Mouse (Mus musculus) ovary, adult 2 months (tissue): ENCODE data around the gene Hsd3b7. TPM values are rescaled to one million over a fixed set of nuclear protein-coding genes. Genes with fewer than 3 reads are reported as not detected.

ENCODE experiments used
- polyA plus RNA-seq: library from polyadenylated mRNA; depleted of rRNA; stranded (reverse); fragments of >200 nt; gene quantifications from 2 replicates; pipeline ENCODE4 v1.2.3, GENCODE M21; 2012; rRNA removed

The Hsd3b7 gene
- 78.5 and 87.3 TPM in 2 replicates for polyA plus RNA-seq

DNA sequence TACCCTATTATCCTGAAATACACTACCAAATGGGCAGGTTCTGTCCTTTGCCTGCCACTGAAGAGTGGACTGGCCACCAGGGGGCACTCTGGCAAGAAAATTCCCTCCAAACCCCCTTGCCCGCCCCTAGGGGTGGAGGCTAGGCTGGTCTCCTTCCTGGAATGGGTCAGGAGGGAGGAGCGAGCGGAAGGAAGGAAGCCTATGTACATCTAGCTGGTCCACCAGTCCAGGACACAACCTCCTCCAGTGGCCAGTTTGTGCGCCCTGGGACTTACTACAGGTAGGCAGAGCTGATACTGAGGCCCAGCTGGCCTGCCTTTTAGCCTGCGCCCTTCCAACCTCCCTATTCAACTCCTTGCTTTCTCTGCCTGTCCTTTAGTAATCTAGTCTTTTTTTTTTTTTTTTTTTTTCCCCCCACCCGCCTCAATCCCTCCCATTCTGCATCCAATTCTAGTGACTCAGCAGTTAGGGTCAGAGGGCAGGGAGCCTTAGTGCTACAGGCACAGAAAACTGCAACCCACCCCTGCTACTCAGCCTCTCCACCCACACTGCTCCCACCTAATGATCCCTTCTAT is at the start of gene Hsd3b7:
TSS of gene Hsd3b7 (plus strand) at position 170 of the 575 bp plus-strand sequence.

DNA sequence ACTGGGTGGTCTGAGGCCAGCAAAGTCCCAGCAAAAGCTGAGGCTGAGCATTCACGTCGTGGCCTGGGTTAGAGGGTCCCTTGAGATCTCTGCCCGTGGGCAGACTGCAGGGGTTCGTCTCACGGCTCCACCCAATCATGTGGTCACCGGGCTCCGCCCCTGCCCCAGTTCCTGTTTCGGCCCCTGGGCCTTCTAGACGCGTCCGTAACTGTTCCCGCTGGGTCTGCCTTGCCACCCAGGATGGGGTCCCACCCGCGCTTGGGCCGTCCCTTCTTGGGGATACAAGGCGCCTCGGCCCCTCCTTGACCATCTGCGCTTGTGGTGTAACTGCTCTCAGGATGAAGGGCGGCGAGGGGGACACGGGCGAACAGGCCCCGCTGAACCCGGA is 30.8 kb upstream of the Hsd3b7 start, which contains the start of gene Orai3:
TSS of gene Orai3 (plus strand) at position 165 of the 388 bp plus-strand sequence.

DNA sequence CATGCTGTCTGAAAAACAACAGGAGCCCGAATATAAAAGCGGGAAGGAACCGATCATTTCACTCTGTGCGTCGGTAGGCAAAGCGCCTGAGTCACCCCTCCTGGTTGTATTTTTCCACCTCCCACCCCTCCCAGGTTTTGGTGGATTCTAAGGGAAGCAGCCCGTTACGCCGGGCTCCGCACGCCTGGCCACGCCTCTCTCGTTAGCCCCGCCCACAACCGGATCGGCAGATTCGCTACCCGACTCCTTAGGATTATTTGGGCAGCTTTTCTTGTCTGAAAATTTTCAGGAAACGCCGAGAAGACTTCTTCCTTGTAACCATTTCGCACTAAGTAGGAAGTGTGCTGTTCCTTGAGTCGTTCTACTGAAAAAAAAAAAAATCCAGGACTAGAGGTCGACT is 24.0 kb upstream of the Hsd3b7 start, which contains the start of gene Setd1a:
TSS of gene Setd1a (plus strand) at position 245 of the 400 bp plus-strand sequence.

GRCm38 (mm10) chr7:127785308-127785707 is 15.1 kb upstream of the Hsd3b7 start, which contains the start of gene Gm49388:
Gene Gm49388 (plus strand): TSS chr7:127785608.

GRCm38 (mm10) chr7:127824176-127824871 is 23.9 kb downstream of the Hsd3b7 start, which contains the start of the genes Stx4a and Stx1b:
Gene Stx4a (plus strand): TSS chr7:127824294.
Gene Stx1b (minus strand): TSS chr7:127824549.

Other genes starting within 250 kb of the Hsd3b7 start
- gene Tmem265, start 239.2 kb upstream of the Hsd3b7 start, polyA plus RNA-seq: 0.75 and 3.4 TPM in 2 replicates
- 62.0 and 70.8 TPM in 2 replicates for gene Phkg2, start 227.3 kb upstream of the Hsd3b7 start, polyA plus RNA-seq
- gene Ccdc189, start 212.0 kb upstream of the Hsd3b7 start, polyA plus RNA-seq: 11.7 and 13.2 TPM in 2 replicates
- gene Rnf40, start 211.8 kb upstream of the Hsd3b7 start, polyA plus RNA-seq: 33.5 and 34.1 TPM in 2 replicates
- gene Zfp629, start 184.8 kb upstream of the Hsd3b7 start, polyA plus RNA-seq: 21.3 and 22.4 TPM in 2 replicates
- 67.7 and 78.2 TPM in 2 replicates for gene Bcl7c, start 91.7 kb upstream of the Hsd3b7 start, polyA plus RNA-seq
- gene Ctf1, start 87.9 kb upstream of the Hsd3b7 start, polyA plus RNA-seq: 33.4 and 51.7 TPM in 2 replicates
- gene Ctf2, start 68.4 kb upstream of the Hsd3b7 start, polyA plus RNA-seq: 0.27 and 0.30 TPM in 2 replicates
- gene Fbxl19, start 56.1 kb upstream of the Hsd3b7 start, polyA plus RNA-seq: 68.7 and 76.0 TPM in 2 replicates
- 51.2 and 60.6 TPM in 2 replicates for gene Orai3, start 30.8 kb upstream of the Hsd3b7 start, polyA plus RNA-seq
- 9.9 and 12.3 TPM in 2 replicates for gene Setd1a, start 23.9 kb upstream of the Hsd3b7 start, polyA plus RNA-seq
- gene Gm49388, start 15.0 kb upstream of the Hsd3b7 start, polyA plus RNA-seq: 0.06 TPM in 1 of 2 replicates, not detected in the other
- gene Stx4a, start 23.7 kb downstream of the Hsd3b7 start, polyA plus RNA-seq: 66.0 and 82.3 TPM in 2 replicates
- gene Stx1b, start 23.9 kb downstream of the Hsd3b7 start, polyA plus RNA-seq: 15.2 and 17.7 TPM in 2 replicates
- gene Zfp646, start 75.6 kb downstream of the Hsd3b7 start, polyA plus RNA-seq: 23.0 and 25.1 TPM in 2 replicates
- 11.1 and 14.6 TPM in 2 replicates for gene Zfp668, start 76.2 kb downstream of the Hsd3b7 start, polyA plus RNA-seq
- 6.7 and 8.5 TPM in 2 replicates for gene Prss53, start 90.4 kb downstream of the Hsd3b7 start, polyA plus RNA-seq
- gene Gm21974, start 94.8 kb downstream of the Hsd3b7 start, polyA plus RNA-seq: not detected in 2 replicates
- gene Vkorc1, start 95.0 kb downstream of the Hsd3b7 start, polyA plus RNA-seq: 241 and 372 TPM in 2 replicates
- 99.5 and 124 TPM in 2 replicates for gene Bckdk, start 103.5 kb downstream of the Hsd3b7 start, polyA plus RNA-seq
- 18.4 and 22.3 TPM in 2 replicates for gene Kat8, start 111.9 kb downstream of the Hsd3b7 start, polyA plus RNA-seq
- gene Prss8, start 129.5 kb downstream of the Hsd3b7 start, polyA plus RNA-seq: 44.6 and 45.0 TPM in 2 replicates
- 29.0 and 31.2 TPM in 2 replicates for gene Prss36, start 146.1 kb downstream of the Hsd3b7 start, polyA plus RNA-seq
- 304 and 455 TPM in 2 replicates for gene Fus, start 166.9 kb downstream of the Hsd3b7 start, polyA plus RNA-seq
- 60.1 and 71.2 TPM in 2 replicates for gene Pycard, start 193.3 kb downstream of the Hsd3b7 start, polyA plus RNA-seq
- 0.97 and 1.1 TPM in 2 replicates for gene Trim72, start 203.3 kb downstream of the Hsd3b7 start, polyA plus RNA-seq